Mouse (Mus musculus): ENCODE measurements at regions not wholly inside any gene's neighbourhood (a gene's known extent, or its start where the extent isn't known, plus 50 kb on each side); places are given as distances from the start of the nearest gene placed in this dataset. TPM values are rescaled to one million over a fixed set of nuclear protein-coding genes. Genes with fewer than 3 reads are reported as not detected.

- H3K4me2 ChIP-seq: no peak overlapping the region
These were observed 56.2 kb upstream of the Marcks start for GRCm38 (mm10) chr10:37194798-37195453.

GRCm38 (mm10) chr10:37194131-37194797 is 55.5 kb upstream of the Marcks start:
- no peak overlapping the region for H3K4me2 ChIP-seq
- H3K4me3 ChIP-seq: no peak overlapping the region
- ATAC-seq (replicated peaks; ENCODE audit: insufficient number of reproducible peaks, insufficient read depth, low FRiP score, low read depth): peak; percentile 79
- H3K27me3 ChIP-seq: no peaks in the 10 kb centered on the region
- H3K27ac ChIP-seq: peak overlapping the region; percentile 54
- 68% methylated on average over 15 of the region's 15 CpGs for WGBS
- H3K36me3 ChIP-seq: no peaks in the 10 kb centered on the region
- H3K9ac ChIP-seq: no peak overlapping the region
- H3K4me1 ChIP-seq (replicated peaks): no peaks in the 10 kb centered on the region
- H3K9me3 ChIP-seq (replicated peaks): no peaks in the 10 kb centered on the region

More at GRCm38 (mm10) chr10:37194798-37195453, 56.2 kb upstream of the Marcks start:
- no peaks in the 10 kb centered on the region for H3K4me1 ChIP-seq (replicated peaks)
- H3K27ac ChIP-seq: peak overlapping the region; percentile 54
- H3K9ac ChIP-seq: no peak overlapping the region
- no peaks in the 10 kb centered on the region for H3K36me3 ChIP-seq
- no peak overlapping the region for H3K4me3 ChIP-seq
- no peaks in the 10 kb centered on the region for H3K27me3 ChIP-seq
- WGBS: 79% methylated on average over 13 of the region's 13 CpGs
- no peaks in the 10 kb centered on the region for H3K9me3 ChIP-seq (replicated peaks)
- ATAC-seq (replicated peaks; ENCODE audit: insufficient number of reproducible peaks, insufficient read depth, low FRiP score, low read depth): no peak

DNA sequence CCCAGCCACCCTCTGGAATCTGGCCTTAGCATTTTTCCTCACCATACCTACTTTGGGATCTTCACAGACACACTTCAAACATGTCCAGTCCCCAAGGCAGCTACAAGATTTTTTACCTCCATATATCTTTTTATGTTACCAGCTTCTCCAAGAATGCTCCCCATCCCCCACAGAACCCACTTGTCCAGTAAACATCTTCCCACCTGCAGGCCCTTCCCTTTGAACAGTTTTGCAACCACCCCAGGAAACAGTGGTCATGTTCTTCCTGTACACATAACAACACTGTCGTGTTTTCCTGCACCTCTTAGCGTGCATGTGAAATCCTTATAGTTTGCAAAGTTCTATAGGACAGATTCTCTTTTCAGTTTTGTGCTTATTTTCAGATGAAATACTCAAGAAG is 53.9 kb upstream of the Marcks start:
- Histone ChIP-seq H3K4me1 (replicated peaks) (no peaks in the 10 kb centered on the region), H3K4me3 (no peak overlapping the region), H3K36me3 (no peaks in the 10 kb centered on the region), H3K27me3 (no peaks in the 10 kb centered on the region), H3K9ac (no peak overlapping the region), H3K4me2 (no peak overlapping the region), H3K27ac (no peak overlapping the region), H3K9me3 (replicated peaks) (no peaks in the 10 kb centered on the region)
- ATAC-seq (replicated peaks; ENCODE audit: insufficient number of reproducible peaks, insufficient read depth, low FRiP score, low read depth): no peak
- 79% methylated on average over 2 of the region's 2 CpGs for WGBS

DNA sequence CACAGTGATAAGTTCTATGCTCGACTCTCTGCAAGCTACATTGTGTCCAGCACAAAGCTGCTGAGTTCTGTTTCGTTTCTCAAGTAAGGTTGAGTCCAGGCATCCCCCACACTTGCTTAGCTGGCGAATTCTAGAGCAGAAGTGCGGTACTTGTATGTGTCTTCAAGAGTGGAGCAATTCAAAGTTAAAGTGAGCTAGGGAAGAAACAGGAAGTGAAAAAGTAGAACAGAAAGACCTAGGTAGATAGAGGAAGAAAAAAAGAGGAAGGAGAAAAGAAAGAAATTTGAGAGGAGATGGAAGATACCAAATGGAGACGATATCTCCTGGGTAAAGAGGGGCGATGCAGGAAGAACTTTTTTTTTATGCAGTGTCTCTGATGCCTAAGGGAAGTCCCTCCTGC is 51.4 kb upstream of the Marcks start:
- ATAC-seq (replicated peaks; ENCODE audit: insufficient number of reproducible peaks, insufficient read depth, low FRiP score, low read depth): no peak
- WGBS: 58% methylated on average over 6 of the region's 6 CpGs
- peak overlapping the region; percentile 34; the same call in 1 of the 2 replicates for H3K27ac ChIP-seq
- H3K4me3 ChIP-seq: no peak overlapping the region
- no peaks in the 10 kb centered on the region for H3K27me3 ChIP-seq
- no peaks in the 10 kb centered on the region for H3K36me3 ChIP-seq
- no peak overlapping the region for H3K4me2 ChIP-seq
- H3K4me1 ChIP-seq (replicated peaks): no peaks in the 10 kb centered on the region
- H3K9ac ChIP-seq: no peak overlapping the region
- no peaks in the 10 kb centered on the region for H3K9me3 ChIP-seq (replicated peaks)

Small RNA genes in the stretch of these regions (microRNA-seq; reads per million reads assigned to microRNA genes)
- not detected for gene Gm24710
